Mouse (Mus musculus) adrenal gland, postnatal 36 days (tissue): ENCODE data around the gene Ccdc7a. TPM values are rescaled to one million over a fixed set of nuclear protein-coding genes. Genes with fewer than 3 reads are reported as not detected.
A peak's percentile ranks its signal among the peaks of the same experiment; 100 is the strongest.

Experiments used
- DNase-seq, 2 experiments: peaks; one replicate each; pipeline ENCODE4 v3.0.0; 2021; ENCODE audit warnings: mixed read lengths in 1 of 2
- total RNA-seq, 2 experiments: library from RNA; stranded (reverse); gene quantifications; 2 replicates each; pipeline ENCODE4 v1.2.3; 2021

The Ccdc7a gene
- total RNA-seq, 2 experiments from 2014 or later, result not detected

DNA sequence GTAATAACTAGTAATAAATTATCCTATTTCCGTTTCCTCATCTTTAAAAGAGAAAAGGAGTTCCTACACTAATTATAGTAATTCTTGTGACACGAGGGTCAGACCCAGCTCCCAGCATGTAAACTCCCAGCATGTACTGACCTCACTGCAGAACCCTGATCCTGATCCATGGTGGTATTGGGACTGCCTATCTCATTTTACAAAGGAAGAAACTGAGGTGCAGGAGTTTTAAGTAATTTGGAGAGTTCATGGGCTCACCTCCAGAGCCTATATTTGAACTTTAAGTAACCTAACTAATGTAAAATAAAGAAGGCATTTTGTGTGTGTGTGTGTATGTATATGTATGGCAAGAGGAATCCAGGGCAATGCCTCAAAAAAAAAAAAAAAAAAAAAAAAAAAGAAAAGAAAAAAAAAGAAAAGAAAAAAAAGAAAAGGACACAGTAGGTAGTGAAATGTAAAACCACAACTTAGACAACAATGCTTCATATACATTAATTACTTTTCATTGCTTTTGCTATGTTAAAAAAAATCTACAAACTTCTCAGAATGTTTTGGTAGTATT, 378.8 kb downstream of the Ccdc7a start:
- DNase-seq, result no peak

- peak; percentile 97 to 98 for DNase-seq
Observed at GRCm38 (mm10) chr8:128685507-128686428, 379.5 kb downstream of the Ccdc7a start, which contains the start of gene Itgb1. Itgb1 (plus strand) TSS chr8:128685654.

GRCm38 (mm10) chr8:128684609-128685506, 380.5 kb downstream of the Ccdc7a start:
- no peak for DNase-seq

Other genes starting within 250 kb of the Ccdc7a start
- gene Ccdc7b, start 1.6 kb upstream of the Ccdc7a start, total RNA-seq, result not detected
- not detected for gene Gm10999, start 66.1 kb upstream of the Ccdc7a start, total RNA-seq
- 10 to 100 TPM; 10.1 to 14.2 TPM for gene 2610044O15Rik8, start 168.9 kb upstream of the Ccdc7a start, total RNA-seq